Mouse (Mus musculus): Measurements from ENCODE around the gene Ap5m1.
"Not testable (repeated sequence)": the region's sequence is repeated elsewhere in the genome, so short reads cannot be mapped to it uniquely, and the experiment has no call there.

Gene Ap5m1

DNA sequence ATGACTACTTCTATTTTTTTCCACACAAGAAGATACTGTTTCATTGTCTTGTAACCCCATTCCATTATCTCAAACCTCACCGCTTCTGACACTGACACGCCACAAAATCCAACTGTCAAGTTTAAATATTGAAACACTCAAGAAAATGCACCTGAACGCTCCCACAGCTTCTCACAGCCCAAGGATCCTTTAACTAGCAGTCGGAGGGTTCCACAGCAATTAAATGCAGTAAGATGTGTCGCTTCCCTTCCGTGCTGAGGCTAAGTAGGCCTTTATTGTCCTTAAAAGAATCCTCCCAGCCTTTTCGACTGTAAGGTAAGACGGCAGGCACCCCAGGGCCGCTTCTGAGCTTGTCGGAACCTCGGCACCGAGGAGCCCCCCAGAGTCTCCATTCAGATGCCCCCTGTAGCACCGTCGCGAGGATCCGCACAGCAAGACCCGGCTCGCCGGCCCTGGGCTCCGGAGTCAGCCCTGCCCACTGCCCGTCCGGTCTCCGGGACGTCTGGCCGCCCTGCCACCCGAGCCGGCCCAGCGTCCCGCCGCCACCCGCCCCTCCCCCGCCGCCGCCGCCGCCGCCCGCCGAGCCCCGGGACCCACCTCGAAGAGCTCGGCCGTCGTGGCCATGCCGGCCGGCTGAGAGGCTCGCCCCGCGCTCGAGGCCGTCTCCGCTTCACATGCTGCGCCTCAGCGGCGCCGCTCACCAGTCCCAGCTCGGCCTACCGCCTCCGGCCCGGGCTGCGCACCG lies at the start of gene Ap5m1:
Gene Ap5m1, plus strand, starts transcription at position 569 of the 745 bp plus-strand sequence.
- peak; percentile 27 for DNase-seq (ENCODE audit: low spot score)

DNA sequence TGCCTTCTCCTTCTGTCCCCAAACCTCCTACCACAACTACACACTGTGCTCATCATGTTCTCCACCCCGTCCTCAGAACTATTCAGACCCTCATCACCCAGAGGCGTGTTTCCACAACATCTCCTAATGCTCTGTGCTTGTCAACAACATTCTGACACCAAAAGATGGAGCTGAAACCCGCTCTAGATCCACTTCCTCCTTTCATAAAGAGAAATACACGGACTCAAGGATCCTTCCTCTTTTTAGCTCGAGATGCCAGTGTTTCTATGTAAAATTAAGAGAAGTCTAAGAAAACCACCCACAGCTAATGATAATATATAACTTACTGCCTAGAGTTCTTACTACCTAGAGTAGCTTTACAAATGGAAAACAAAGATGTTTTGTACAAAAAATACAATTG lies 46.1 kb upstream of the Ap5m1 start:
- no peak for DNase-seq (ENCODE audit: low spot score)

DNA sequence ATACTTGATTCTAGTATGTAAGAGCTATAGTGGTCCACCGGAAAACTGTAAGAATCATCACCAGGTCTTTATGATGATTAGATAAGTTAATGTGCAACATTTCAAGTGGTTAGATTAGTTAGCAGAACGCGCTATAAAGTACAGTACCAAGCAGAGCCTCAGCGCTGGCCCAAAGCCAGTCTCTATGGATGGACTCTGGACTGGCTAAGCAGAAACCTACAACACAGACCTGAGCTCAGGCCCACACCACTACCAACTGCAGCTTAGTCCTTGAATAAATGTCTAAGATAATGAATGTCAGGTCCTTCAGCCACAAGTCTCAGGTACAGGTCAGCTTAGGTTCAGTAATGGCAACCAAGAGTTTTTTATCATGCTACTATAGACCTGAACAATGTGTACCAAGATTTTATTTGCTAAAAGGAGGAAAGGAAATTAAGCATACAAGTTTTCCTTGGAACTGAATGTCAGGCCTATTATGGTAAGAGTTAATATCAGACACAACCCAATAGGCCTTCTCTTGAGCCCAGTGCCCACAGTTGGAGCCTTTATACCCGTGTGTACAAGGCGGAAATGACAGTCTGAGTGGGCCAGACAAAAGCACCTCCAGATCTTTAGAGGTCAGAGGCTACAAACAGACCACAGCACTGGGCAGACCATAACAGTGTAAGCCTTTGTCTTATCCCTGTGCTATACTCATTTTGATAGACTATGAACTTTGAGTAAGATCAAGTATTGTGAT lies 38.7 kb upstream of the Ap5m1 start:
- no peak for DNase-seq (ENCODE audit: low spot score)

DNA sequence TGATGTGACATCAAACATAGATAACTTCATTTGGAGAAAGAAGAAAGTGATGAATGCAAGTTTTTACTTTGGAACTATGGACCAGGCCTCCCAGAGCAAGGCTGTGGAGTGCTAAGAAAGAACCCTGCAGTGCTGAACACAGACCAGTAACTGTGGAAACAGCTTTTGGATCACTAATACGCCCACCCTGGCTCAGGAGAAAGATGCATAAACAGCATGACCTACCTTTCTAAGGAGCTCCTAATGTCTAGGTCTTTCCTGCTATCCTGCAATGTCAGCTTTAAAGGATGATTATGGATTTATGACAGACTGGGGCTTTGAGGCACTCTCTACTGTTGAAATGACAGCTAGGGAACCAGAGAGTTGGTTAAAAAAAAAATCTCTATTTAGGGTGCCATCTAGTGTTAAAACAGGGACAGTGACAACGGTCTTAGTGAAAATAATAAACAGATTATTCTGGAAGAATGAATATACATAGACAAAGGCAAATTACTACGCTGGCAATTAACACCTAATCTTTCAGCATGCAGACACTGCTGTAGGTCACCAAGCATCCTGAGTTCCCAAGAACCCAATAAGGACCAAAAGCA lies 38.0 kb upstream of the Ap5m1 start:
- no peak for DNase-seq (ENCODE audit: low spot score)

DNA sequence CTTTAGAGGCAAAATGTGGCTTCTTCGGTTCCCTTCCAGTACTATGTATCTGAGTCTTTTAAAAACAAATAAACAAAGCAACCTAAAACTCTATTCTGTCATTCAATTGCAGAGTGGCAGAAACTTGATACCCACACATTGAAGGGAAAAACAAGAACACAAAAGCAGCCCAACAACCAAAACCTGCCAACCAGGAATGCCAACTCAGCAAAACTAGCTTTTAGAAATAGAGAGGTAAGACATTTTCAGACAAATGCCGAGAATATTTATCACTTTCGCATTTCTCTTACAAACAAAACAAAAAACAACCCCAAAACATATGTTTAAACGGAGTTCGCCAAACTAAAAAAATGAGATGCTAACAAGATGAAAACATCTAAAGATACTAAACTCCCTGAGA lies 36.9 kb upstream of the Ap5m1 start:
- no peak for DNase-seq (ENCODE audit: low spot score)

DNA sequence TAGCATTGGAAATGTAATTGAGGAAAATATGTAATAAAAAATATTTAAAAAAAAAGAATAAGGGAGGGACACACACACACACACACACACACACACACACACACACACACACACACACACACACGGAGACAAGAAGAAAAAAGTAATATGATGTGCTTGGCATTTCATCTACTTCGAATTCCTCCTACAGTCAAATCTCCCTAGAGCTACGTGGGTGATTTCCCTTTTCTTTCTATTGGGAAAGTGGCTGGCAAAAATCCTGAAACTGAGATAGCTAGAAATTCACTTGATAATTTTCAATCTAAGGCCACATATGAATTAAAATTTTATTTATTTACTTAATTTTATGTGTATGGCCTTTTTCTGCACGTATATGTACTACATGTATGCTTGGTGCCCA lies 20.3 kb upstream of the Ap5m1 start:
- no peak for DNase-seq (ENCODE audit: low spot score)

DNA sequence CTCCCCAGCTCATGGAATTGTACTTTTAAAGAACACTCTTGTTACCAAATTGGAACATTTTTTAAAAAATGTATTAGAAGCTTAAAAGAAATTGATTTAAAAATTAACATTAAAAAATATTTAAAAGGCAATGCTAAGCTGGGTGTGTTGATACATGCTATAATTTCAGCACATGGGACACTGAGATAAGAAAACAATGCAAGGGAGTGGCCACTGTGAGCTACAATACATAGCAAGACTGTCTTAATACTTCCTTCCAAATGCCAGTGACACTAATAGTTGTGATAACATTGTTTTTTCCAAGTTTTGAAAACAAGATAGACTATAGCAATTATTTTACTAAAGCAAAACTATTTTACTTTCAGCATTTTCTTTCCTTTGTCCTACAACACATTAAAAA lies 16.4 kb upstream of the Ap5m1 start:
- no peak for DNase-seq (ENCODE audit: low spot score)

DNA sequence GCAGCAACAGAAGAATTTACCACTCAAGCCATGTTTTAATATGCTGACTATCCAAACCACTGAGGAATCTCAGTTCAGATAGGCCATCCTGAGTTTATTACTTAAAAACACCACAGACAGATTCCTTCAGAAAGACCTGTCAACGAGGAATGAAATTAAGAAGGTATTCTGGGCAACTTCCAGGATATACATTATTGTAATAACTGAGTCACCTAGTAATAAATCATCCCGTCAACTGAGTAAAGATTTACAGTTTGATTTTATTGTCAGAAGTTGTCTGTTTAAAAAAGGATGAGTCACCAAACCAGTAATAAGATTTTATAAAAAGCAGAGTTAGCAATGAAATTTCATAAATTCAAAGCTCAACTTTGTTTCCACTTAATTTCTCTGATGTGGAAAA lies 2.1 kb upstream of the Ap5m1 start:
- no peak for DNase-seq (ENCODE audit: low spot score)

DNA sequence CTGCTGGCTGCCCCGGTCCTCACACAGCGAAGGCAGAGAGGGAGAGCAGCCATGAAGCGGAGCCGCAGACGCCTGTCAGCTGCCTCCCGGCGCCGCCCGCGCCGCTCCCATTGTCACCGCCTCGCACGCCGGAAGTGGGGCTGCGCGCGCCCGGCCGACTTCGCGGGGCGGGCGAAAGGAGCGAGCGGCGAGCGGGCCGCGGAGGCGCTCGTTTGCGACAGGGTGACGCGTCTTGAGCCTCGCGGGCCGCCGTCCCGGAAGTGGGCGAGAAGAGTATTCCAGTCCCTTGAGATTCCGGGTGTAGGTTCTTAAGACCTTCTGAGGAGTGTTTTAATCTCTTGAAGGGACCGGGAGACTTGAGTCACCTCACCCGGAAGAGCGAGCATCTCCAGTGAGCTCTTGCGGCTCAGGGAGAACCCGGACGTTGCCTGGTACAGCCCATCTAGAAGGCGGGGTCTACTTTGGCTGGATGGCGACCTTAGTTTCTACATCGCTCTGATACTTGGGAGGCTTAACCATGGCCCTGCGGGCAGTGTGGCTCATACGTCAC lies 452 bp downstream of the Ap5m1 start, which contains the start of gene Exoc5:
Gene Exoc5, minus strand, starts transcription at position 380 of the 550 bp plus-strand sequence.
- DNase-seq (ENCODE audit: low spot score) = peak; percentile 94

DNA sequence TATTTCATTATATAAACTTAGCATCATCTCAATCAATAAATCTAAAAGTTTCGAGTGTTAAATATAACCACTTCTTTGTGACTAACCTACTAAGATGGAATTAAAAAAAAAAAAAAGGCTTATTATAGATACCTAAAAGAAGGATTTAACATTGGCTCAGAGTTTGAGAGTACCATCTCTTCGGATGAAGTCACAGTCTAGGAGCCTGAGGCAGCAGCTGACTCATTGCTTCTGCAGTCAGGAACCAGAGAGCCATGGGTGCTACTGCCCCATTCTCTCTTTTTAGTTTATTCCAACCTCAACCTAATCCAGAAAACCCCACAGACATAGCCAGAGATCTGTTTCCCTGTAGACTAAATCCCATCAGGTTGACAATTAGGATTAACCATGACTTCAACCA lies 6.9 kb downstream of the Ap5m1 start:
- DNase-seq (ENCODE audit: low spot score) = no peak

DNA sequence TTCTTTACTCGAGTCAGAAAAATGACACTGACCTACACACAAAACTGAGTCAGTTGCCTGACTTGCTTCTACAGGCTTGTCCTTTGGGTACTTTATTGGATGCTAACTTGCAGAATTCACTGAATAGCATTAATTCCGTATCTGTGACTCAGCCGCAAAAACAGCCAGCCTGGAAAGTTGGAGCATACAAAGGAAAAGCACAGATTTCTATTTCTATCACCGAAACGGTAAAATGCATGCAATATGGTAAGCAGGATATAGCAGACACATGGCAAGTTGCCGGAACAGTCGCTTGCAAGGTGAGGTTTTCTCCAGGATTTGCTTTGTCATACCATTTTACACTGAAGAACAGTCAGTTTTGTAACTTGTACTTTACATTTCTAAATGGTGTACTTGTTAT lies 8.0 kb downstream of the Ap5m1 start:
- no peak for DNase-seq (ENCODE audit: low spot score)

DNA sequence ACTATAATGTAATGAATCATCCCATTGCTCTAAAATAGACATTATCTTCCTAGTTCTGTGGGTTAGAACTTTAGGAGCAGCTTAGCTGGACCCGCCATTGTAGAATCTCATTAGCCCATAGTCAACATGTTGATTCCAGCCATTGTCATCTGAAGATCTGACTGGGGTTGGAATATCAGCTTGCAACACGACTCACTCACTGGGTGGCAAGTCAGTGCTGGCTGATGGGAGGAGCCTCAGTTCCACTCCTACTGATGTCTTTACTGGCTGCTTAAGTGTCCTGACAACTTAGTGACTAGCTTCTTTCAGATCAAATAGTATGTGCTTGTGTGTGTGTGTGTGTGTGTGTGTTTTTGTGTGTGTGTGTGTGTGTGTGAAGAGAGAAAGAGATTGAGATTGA lies 8.5 kb downstream of the Ap5m1 start:
- no peak for DNase-seq (ENCODE audit: low spot score)

DNA sequence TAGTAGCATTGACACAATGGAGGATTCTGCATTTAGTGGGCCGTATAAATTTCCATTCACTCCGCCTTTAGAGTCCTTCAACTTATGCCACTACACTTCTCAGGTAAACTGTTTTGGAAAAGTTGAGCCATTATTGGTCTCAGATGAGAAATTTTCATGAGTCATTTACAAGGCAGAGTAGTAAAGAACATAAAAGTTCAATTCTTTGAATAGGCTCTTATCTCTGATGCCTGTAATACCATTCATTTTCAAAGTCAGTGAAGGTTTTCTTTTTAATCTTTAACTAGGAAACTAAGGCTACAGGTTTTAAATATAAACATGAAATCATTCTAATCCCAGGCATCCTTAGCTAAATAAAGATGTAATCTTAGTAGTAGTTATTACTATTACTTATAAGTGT lies 12.9 kb downstream of the Ap5m1 start:
- no peak for DNase-seq (ENCODE audit: low spot score)

DNA sequence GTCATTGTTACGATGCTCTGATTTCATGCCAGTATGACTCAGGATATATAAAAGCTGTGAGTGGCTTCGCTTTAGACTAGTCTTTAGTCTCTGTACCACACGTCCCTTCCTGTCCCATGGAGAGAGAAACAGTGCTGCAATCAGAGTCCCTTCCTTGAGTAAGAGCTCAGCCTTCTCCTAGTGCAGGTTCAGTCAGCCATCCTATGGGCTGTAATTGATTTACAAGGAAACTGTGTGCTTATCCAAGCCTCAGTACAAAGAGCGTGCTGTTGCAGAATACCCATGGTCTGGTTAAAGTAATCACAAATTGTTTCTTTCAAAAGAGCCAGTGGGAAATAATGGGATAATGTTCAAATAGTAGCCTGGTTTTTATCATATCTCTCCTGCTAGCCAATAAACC lies 20.6 kb downstream of the Ap5m1 start:
- DNase-seq (ENCODE audit: low spot score) = no peak

DNA sequence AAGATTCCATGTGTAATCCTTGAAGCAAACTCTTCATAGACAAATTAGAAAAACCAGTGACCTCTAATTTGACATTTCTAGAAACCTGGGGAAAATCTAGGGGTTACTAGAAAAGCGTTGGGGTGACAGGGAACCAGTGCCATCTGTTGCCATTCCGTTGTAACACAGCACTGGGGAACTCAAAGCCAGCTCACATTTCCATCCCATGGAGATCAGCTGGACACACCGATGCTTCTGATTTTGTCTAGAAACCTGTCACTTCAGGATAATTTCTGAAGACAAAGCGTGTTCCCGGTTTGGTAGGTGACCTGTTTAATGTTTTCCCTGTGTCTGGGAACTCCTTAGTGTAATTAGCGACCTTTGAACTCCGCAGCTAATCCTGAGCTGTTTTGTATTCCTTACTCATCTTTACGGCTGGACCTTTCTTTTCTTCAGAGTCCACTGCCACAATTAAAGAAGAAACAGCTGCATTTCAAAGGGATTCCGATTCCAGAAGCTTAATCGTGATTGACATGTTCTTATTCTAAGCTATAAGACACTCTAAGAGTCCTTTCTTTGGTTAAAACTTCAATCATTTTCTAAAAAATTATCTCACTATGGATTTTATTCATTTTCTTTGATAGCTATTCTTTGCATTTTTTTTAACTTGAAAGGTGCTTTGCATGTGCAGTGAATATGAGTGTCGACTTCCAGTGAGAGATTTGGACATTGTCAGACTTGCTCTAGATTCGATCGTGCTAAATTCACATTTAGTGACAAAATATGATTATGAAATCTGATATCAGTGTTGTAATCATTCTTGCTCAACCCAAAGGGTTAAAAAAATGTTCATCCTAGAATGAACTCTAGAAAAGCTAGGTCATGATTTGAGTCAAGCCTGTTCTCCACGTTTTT lies 22.5 kb downstream of the Ap5m1 start:
- no peak for DNase-seq (ENCODE audit: low spot score)

DNA sequence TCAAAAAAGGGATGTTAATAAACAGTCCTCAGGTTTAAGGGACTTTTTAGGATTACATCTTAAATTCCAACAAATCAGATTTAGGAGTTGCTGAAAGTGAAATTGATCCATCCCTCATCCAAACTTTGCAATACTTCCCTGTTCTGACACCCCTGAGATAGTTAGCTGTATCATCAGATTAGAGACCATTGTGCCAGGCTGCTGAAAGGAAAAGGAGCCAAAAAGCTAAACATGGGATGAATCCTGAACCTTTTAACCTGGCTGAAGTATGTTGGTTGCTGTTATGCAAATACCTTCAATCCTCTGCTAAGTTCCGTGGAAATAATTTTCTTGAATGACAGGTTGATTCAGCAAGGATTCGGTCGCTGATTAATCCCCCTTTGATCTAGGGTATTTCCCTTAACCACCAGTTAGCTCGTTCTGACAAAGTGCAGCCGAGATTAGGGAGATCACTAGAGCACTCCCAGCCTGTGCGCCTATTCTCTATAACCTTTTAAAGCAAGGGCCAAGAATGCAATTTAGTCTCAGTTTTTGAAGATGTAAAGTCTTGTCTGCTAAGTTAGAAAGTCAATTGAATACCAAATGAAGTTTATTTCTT lies 23.7 kb downstream of the Ap5m1 start:
- no peak for DNase-seq (ENCODE audit: low spot score)

DNA sequence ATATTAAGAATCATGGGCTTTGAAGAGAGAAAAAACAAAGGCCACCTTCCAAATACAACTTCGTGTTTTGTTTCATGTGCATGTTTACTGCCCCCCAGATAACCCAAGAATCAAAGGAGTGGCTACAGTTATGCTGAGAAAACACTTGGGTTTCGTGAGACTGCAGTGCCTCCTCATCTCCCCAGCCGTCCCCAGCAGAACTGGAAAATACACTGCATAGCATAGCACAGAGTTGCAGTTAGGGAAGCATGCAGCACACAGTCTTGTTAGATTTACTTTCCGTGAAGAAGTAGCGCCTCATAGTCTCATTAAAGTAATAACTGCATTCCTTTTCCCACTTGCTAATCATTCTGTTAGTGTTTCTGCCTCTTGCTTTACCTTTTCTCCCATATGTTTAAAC lies 24.2 kb downstream of the Ap5m1 start:
- no peak for DNase-seq (ENCODE audit: low spot score)

DNA sequence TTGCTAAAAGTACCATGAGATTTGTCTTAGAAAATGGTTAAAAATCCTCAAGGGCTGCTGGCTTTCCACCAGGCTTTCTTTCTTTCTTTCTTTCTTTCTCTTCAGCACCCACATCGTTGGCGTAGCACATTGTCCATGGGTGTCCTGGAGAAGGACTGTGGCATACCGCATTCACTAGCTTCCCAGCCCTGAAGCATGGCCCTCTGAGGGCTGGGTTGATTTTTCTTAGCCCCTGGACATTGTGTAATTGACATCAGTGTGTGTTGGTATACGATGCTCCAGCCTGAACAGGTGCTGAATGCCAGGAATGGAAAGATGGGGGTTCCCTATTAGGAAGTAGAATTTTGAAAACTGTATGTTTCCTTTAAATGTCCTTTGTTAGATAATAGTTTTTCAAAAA lies 25.4 kb downstream of the Ap5m1 start:
- no peak for DNase-seq (ENCODE audit: low spot score)

DNA sequence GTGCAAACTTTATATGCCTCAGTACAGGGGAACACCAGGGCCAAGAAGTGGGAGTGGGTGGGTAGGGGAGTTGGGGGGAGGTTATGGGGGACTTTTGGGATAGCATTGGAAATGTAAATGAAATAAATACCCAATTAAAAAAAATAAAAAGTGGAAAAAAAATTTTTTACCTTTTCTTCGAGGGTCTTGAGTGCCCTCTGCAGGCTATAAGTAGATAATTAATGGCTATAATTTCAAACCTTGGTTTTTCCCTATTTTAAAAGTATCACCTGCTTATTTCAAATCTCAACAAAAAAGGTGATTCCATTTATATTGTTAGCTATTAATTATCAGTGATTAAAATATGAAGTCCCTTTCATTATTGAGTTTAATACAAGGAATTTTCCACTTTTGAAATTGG lies 25.9 kb downstream of the Ap5m1 start:
- DNase-seq (ENCODE audit: low spot score) = not testable (repeated sequence)

DNA sequence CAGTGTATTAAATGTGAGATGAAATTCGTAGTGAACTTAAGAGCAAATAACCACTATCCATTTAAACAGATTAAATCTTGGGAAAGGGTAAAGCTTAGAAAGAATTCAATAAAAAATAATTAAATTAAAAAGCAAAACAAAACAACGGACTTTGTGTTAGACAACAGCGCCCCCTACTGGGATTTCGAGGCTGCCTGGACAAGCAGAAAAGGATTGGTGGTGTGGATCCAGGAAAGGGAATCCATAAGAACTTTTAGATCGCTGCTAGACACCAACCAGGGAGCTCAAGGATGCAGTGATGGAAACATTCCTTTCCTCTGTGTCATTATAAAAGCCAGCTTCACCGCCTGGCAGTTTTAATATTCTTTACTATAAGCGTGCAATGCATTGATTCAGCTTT lies 52.5 kb downstream of the Ap5m1 start:
- peak; percentile 11 for DNase-seq (ENCODE audit: low spot score)

DNA sequence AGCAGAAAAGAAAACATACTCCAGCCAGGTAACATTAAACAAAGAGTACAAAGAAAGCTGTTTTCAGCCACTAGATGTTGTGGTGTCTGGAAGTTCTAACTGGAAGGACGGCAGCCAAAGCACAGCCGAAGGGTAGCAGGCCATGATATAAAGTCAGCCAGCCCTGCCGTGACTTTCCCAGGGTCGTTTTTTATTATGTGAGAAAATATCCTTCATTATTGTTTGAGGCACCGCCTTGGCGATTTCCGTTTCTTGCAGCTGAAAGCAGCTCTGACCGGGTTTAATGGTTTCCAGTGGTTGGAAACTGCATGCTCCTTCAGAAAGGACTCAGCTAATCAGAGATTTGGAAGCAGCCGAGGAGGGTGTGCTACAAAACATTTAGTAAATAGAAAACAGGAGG lies 55.8 kb downstream of the Ap5m1 start:
- no peak for DNase-seq (ENCODE audit: low spot score)
